Mouse (Mus musculus): ENCODE measurements at regions not wholly inside any gene's neighbourhood (a gene's known extent, or its start where the extent isn't known, plus 50 kb on each side); places are given as distances from the start of the nearest gene placed in this dataset.

GRCm38 (mm10) chr5:111506821-111507220, 89.7 kb downstream of the Mn1 start:
- peak; percentile 36 for DNase-seq
- ATAC-seq (ENCODE audit: low FRiP score, low TSS enrichment) = no peak
- Histone ChIP-seq H3K4me1 (ENCODE audit: control insufficient read depth, insufficient read depth, low read length) (peaks cover 20% of the 10 kb centered on the region), H3K9me3 (ENCODE audit: control insufficient read depth, low read length) (no peaks in the 10 kb centered on the region), H3K4me2 (ENCODE audit: low read length) (no peak overlapping the region), H3K27ac (replicated peaks; ENCODE audit: low read depth, low read length) (no peak overlapping the region), H3K27me3 (ENCODE audit: control insufficient read depth, insufficient read depth, low read length) (no peaks in the 10 kb centered on the region), H3K9ac (replicated peaks; ENCODE audit: low read length) (no peak overlapping the region), H3K36me3 (ENCODE audit: control insufficient read depth, insufficient read depth, low read length) (no peaks in the 10 kb centered on the region), H3K4me3 (replicated peaks; ENCODE audit: low read depth, low read length) (no peak overlapping the region)
- 60% methylated on average over 6 of the region's 6 CpGs for WGBS

- WGBS = 86% methylated on average over 2 of the region's 2 CpGs
- ATAC-seq (ENCODE audit: low FRiP score, low TSS enrichment) = no peak
- no peak overlapping the region for H3K4me2 ChIP-seq (ENCODE audit: low read length)
These were observed 90.2 kb downstream of the Mn1 start for GRCm38 (mm10) chr5:111507332-111507731.

GRCm38 (mm10) chr5:111509014-111509561, 91.9 kb downstream of the Mn1 start:
- H3K9ac ChIP-seq (replicated peaks; ENCODE audit: low read length) = no peak overlapping the region; the same call in 1 of the 2 replicates

More at GRCm38 (mm10) chr5:111507332-111507731, 90.2 kb downstream of the Mn1 start:
- H3K4me3 ChIP-seq (replicated peaks; ENCODE audit: low read depth, low read length) = no peak overlapping the region
- H3K9me3 ChIP-seq (ENCODE audit: control insufficient read depth, low read length) = no peaks in the 10 kb centered on the region
- H3K27me3 ChIP-seq (ENCODE audit: control insufficient read depth, insufficient read depth, low read length) = no peaks in the 10 kb centered on the region
- no peak overlapping the region for H3K27ac ChIP-seq (replicated peaks; ENCODE audit: low read depth, low read length)
- H3K9ac ChIP-seq (replicated peaks; ENCODE audit: low read length) = no peak overlapping the region
- H3K4me1 ChIP-seq (ENCODE audit: control insufficient read depth, insufficient read depth, low read length) = peaks cover 25% of the 10 kb centered on the region
- H3K36me3 ChIP-seq (ENCODE audit: control insufficient read depth, insufficient read depth, low read length) = no peaks in the 10 kb centered on the region
- no peak for DNase-seq

GRCm38 (mm10) chr5:111509575-111510057, 92.5 kb downstream of the Mn1 start:
- Histone ChIP-seq H3K9ac (replicated peaks; ENCODE audit: low read length) (no peak overlapping the region; the same call in 1 of the 2 replicates), H3K9me3 (ENCODE audit: control insufficient read depth, low read length) (no peaks in the 10 kb centered on the region), H3K4me3 (replicated peaks; ENCODE audit: low read depth, low read length) (0 out of 2 replicates have a peak overlapping the region, but pooled peaks have one; percentile 9), H3K36me3 (ENCODE audit: control insufficient read depth, insufficient read depth, low read length) (no peaks in the 10 kb centered on the region), H3K4me2 (ENCODE audit: low read length) (peak overlapping the region; percentile 30), H3K27ac (replicated peaks; ENCODE audit: low read depth, low read length) (peak overlapping the region; percentile 61; the same call in 1 of the 2 replicates), H3K27me3 (ENCODE audit: control insufficient read depth, insufficient read depth, low read length) (no peaks in the 10 kb centered on the region), H3K4me1 (ENCODE audit: control insufficient read depth, insufficient read depth, low read length) (peaks cover 31% of the 10 kb centered on the region)
- DNase-seq (no peak), ATAC-seq (ENCODE audit: low FRiP score, low TSS enrichment) (no peak)
- WGBS = 5% methylated on average over 9 of the region's 9 CpGs

More at GRCm38 (mm10) chr5:111509014-111509561, 91.9 kb downstream of the Mn1 start:
- Histone ChIP-seq H3K4me3 (replicated peaks; ENCODE audit: low read depth, low read length) (0 out of 2 replicates have a peak overlapping the region, but pooled peaks have one; percentile 9), H3K36me3 (ENCODE audit: control insufficient read depth, insufficient read depth, low read length) (no peaks in the 10 kb centered on the region), H3K4me1 (ENCODE audit: control insufficient read depth, insufficient read depth, low read length) (peaks cover 28% of the 10 kb centered on the region), H3K27me3 (ENCODE audit: control insufficient read depth, insufficient read depth, low read length) (no peaks in the 10 kb centered on the region), H3K9me3 (ENCODE audit: control insufficient read depth, low read length) (no peaks in the 10 kb centered on the region), H3K4me2 (ENCODE audit: low read length) (peak overlapping the region; percentile 30), H3K27ac (replicated peaks; ENCODE audit: low read depth, low read length) (peak overlapping the region; percentile 61)
- ATAC-seq (ENCODE audit: low FRiP score, low TSS enrichment) (peak; percentile 71; the same call in 1 of the 2 replicates), DNase-seq (peak; percentile 75)
- 2% methylated on average over 21 of the region's 21 CpGs for WGBS

GRCm38 (mm10) chr5:111510183-111510878, 93.2 kb downstream of the Mn1 start:
- 76% methylated on average over 5 of the region's 5 CpGs for WGBS
- H3K4me2 ChIP-seq (ENCODE audit: low read length) = no peak overlapping the region
- no peak overlapping the region for H3K9ac ChIP-seq (replicated peaks; ENCODE audit: low read length)
- DNase-seq (no peak), ATAC-seq (ENCODE audit: low FRiP score, low TSS enrichment) (no peak)
- H3K36me3 ChIP-seq (ENCODE audit: control insufficient read depth, insufficient read depth, low read length) = no peaks in the 10 kb centered on the region
- no peak overlapping the region for H3K4me3 ChIP-seq (replicated peaks; ENCODE audit: low read depth, low read length)
- H3K27me3 ChIP-seq (ENCODE audit: control insufficient read depth, insufficient read depth, low read length) = no peaks in the 10 kb centered on the region
- H3K4me1 ChIP-seq (ENCODE audit: control insufficient read depth, insufficient read depth, low read length) = peaks cover 35% of the 10 kb centered on the region
- H3K27ac ChIP-seq (replicated peaks; ENCODE audit: low read depth, low read length) = 0 out of 2 replicates have a peak overlapping the region, but pooled peaks have one; percentile 13
- H3K9me3 ChIP-seq (ENCODE audit: control insufficient read depth, low read length) = no peaks in the 10 kb centered on the region

- 56% methylated on average over 6 of the region's 6 CpGs for WGBS
- Histone ChIP-seq H3K9me3 (ENCODE audit: control insufficient read depth, low read length) (no peaks in the 10 kb centered on the region), H3K27ac (replicated peaks; ENCODE audit: low read depth, low read length) (no peak overlapping the region), H3K27me3 (ENCODE audit: control insufficient read depth, insufficient read depth, low read length) (no peaks in the 10 kb centered on the region), H3K4me2 (ENCODE audit: low read length) (no peak overlapping the region), H3K36me3 (ENCODE audit: control insufficient read depth, insufficient read depth, low read length) (no peaks in the 10 kb centered on the region), H3K9ac (replicated peaks; ENCODE audit: low read length) (no peak overlapping the region), H3K4me3 (replicated peaks; ENCODE audit: low read depth, low read length) (no peak overlapping the region), H3K4me1 (ENCODE audit: control insufficient read depth, insufficient read depth, low read length) (peaks cover 35% of the 10 kb centered on the region)
- no peak for DNase-seq
- ATAC-seq (ENCODE audit: low FRiP score, low TSS enrichment) = no peak
These were observed 93.7 kb downstream of the Mn1 start for GRCm38 (mm10) chr5:111510879-111511231.

- Histone ChIP-seq H3K4me3 (replicated peaks; ENCODE audit: low read depth, low read length) (no peak overlapping the region), H3K27ac (replicated peaks; ENCODE audit: low read depth, low read length) (peak overlapping the region; percentile 5; the same call in 1 of the 2 replicates), H3K4me2 (ENCODE audit: low read length) (peak overlapping the region; percentile 1), H3K4me1 (ENCODE audit: control insufficient read depth, insufficient read depth, low read length) (peaks cover 35% of the 10 kb centered on the region), H3K9me3 (ENCODE audit: control insufficient read depth, low read length) (no peaks in the 10 kb centered on the region), H3K27me3 (ENCODE audit: control insufficient read depth, insufficient read depth, low read length) (no peaks in the 10 kb centered on the region), H3K9ac (replicated peaks; ENCODE audit: low read length) (peak overlapping the region; percentile 17; the same call in 1 of the 2 replicates), H3K36me3 (ENCODE audit: control insufficient read depth, insufficient read depth, low read length) (no peaks in the 10 kb centered on the region)
- DNase-seq = peak; percentile 68
- ATAC-seq (ENCODE audit: low FRiP score, low TSS enrichment) = no peak
- 5% methylated on average over 10 of the region's 10 CpGs for WGBS
These were observed 94.8 kb downstream of the Mn1 start for GRCm38 (mm10) chr5:111511982-111512381.

GRCm38 (mm10) chr5:111513976-111514375, 96.8 kb downstream of the Mn1 start:
- H3K36me3 ChIP-seq (ENCODE audit: control insufficient read depth, insufficient read depth, low read length) = no peaks in the 10 kb centered on the region
- no peaks in the 10 kb centered on the region for H3K27me3 ChIP-seq (ENCODE audit: control insufficient read depth, insufficient read depth, low read length)
- H3K4me2 ChIP-seq (ENCODE audit: low read length) = no peak overlapping the region
- no peak overlapping the region for H3K4me3 ChIP-seq (replicated peaks; ENCODE audit: low read depth, low read length)
- WGBS = 78% methylated on average over 6 of the region's 6 CpGs
- DNase-seq = no peak
- peaks cover 30% of the 10 kb centered on the region for H3K4me1 ChIP-seq (ENCODE audit: control insufficient read depth, insufficient read depth, low read length)
- H3K9ac ChIP-seq (replicated peaks; ENCODE audit: low read length) = no peak overlapping the region
- H3K27ac ChIP-seq (replicated peaks; ENCODE audit: low read depth, low read length) = no peak overlapping the region
- H3K9me3 ChIP-seq (ENCODE audit: control insufficient read depth, low read length) = no peaks in the 10 kb centered on the region
- ATAC-seq (ENCODE audit: low FRiP score, low TSS enrichment) = no peak
